Mouse (Mus musculus) ovary, adult 18-20 months (tissue): ENCODE data around the gene Mccc1.

Experiments
- DNase-seq: peaks from one replicate; pipeline ENCODE4 v3.0.0; 2022; ENCODE audit warnings: low spot score, mixed read lengths

Gene Mccc1

GRCm38 (mm10) chr3:35964928-35965327, 35.5 kb downstream of the Mccc1 start:
- no peak for DNase-seq

- DNase-seq = no peak
Measured at GRCm38 (mm10) chr3:35963921-35964320, 36.6 kb downstream of the Mccc1 start.

GRCm38 (mm10) chr3:35963401-35963800, 37.1 kb downstream of the Mccc1 start:
- DNase-seq = no peak

- no peak for DNase-seq
Measured at GRCm38 (mm10) chr3:35962967-35963366, 37.5 kb downstream of the Mccc1 start.

DNA sequence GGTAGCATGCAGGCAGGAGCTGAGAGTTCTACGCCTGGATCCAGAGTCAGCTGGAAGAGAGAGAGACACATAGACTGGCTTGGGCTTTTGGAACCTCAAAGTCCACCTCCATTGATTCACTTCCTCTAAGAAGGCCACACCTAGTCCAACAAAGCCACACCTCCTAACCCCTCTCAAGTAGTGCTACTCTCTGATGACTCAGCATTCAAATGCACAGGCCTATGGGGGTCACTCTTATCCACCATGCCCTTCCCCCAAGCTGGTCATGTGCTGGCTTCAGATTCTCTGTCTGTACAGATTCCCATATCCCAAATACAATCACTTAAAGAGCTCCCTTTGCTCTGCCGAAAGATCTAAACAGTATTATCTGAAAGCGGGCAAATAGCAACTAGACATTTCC, 43.2 kb downstream of the Mccc1 start:
- DNase-seq = no peak

GRCm38 (mm10) chr3:35954901-35955575, 45.4 kb downstream of the Mccc1 start:
- no peak for DNase-seq

GRCm38 (mm10) chr3:35953816-35954215, 46.7 kb downstream of the Mccc1 start:
- DNase-seq = no peak

DNA sequence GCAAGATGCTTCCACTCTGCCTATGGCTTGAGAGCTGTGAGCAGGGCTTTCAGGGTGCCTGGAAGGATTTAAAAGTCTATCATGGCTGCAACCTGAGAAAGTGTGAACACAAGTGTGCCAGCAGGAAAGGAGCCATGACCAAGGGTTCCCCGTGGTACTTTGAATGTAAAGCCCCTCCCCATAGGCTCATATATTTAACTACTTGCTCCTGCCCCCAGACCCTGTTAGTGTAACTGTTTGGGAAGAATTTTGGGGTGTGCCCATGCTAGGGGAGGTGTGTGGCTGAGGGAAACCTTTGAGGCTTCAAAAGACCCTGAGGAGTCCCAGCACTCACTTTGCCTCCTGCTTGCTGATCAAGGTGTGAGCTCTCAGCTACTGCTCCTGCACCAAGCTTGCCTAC, 47.3 kb downstream of the Mccc1 start:
- no peak for DNase-seq

GRCm38 (mm10) chr3:35948197-35948596, 52.3 kb downstream of the Mccc1 start:
- no peak for DNase-seq

DNA sequence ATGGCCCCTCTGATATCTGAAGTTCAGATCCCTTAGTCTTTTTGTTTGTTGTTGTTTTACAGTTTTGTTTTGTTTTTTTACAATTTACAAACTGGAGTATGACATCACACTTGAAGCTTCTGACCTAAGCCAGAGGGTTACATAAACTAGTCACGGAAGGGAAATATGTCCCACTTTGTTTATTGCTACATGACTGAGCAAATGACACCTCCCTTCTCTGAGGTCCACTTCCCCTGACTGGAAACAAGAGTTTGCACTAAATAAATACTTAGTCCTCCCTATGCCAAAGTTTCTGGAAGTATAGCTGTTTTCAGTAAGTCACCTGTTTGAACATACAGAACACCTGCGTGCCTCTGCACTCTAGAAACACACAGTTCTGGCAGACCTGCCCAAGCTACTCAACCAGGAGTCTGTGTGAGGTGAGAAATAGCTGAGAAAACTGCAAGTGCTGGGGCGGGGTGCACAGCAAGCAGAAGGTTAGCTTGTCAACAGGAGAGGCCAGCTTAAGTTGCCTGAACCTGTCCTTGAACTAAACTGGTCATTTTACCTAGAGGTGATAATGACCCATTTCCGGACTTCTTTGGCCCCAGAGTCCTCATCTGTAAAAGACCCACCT, 59.9 kb downstream of the Mccc1 start:
- DNase-seq = no peak

- DNase-seq = no peak
Measured at GRCm38 (mm10) chr3:35940047-35940446, 60.4 kb downstream of the Mccc1 start.

GRCm38 (mm10) chr3:35937345-35937744, 63.1 kb downstream of the Mccc1 start, which contains the start of gene Dcun1d1:
Gene Dcun1d1, minus strand, starts transcription at chr3:35937445.
- DNase-seq = no peak

- no peak for DNase-seq
Measured at GRCm38 (mm10) chr3:35933405-35933777, 67.1 kb downstream of the Mccc1 start.

- peak; percentile 77 for DNase-seq
Measured at GRCm38 (mm10) chr3:35932735-35933404, 67.6 kb downstream of the Mccc1 start.

DNA sequence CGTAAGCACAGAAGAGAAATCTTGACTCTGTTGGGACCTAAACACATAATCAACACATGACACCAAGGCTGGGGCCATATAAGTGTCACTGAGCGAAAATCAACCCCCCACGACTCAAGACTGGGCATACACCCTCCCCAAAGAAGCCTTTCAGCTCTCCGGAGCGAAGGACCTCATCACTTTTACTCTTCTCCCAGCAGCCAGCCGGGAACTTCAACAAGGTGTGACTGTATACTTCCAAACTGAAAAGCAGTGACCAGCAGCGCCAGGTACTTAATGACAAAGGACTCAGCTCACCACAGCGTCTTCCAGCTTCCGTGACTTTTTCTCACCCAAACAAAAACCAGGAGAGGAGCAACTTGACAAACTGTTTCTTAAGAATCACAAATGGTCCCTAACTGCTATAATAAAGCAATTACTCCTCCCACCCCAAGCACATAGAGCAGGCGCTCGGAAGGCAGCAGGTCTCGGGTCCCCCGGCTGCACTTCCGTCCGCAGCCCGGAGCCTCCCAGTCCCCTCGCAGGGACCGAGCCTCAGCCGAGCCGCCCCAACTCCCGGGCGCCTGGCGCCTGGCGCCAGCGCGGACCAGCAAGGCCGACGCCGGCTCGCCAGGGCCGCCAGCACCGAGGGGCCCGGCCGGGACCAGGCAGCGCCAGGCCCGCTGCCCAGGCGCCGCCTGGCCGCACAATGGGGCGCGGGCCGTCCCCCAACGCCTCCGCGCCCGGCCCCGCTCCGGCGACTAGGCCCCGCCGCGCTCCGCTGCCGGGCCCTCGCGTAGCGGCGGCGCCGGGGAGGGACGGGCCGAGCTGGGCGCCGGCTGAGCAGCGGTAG, 68.4 kb downstream of the Mccc1 start:
- peak; percentile 16 for DNase-seq

DNA sequence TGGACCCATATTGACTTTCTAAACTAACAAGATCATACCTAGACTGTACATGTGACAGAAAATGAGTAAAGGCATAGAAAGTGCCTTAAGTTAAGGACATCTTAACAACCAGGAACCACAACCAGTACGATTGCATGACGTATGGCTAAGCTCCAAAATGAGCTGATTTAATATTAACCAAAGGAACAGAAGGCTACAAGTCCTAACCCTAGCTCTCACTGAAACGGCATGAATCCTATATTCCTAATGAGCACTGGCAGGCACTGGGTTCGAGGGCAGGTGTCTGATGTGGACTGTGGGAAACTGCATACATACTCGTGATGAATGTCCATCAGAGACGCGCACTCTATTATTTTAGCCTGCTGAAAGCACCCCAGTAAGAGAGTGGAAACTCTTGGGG, 69.1 kb downstream of the Mccc1 start:
- DNase-seq = no peak

DNA sequence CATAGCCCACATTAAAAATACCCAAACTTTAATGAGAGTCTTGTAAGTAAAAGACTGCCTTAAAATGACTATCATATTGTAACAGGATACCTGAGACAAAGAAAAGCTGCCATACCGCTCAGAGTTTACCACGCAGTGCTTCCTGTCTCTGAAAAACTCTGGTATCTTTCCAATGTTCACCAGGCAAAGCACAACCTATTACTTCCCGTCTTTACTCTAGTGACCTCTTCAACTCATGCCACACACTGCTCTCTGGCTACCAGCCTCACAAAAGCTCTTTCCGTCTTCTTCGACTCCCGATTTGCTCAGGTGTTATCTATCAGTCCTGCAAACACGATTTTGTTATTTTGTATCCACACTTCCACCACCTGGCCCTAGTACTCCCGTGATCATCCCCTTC, 70.6 kb downstream of the Mccc1 start:
- no peak for DNase-seq

DNA sequence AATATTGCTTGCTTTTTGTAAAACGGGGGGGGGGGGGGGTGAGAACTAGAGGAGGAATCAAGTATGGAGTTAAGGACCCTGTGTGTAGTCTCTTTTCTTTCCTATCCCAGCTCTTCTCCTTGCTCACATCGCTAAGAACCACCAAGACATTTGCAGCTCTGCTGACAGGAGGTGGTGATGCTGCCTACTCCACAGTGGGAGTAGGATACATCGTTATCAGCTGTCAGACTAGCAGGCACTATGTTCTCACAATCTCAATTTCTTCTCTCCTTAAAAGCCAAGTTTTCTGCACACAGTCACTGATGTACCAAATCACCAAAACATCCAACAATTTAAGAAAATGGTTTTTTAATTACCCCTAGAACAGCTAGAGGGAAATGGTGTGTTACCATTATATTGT, 71.1 kb downstream of the Mccc1 start:
- DNase-seq = no peak

DNA sequence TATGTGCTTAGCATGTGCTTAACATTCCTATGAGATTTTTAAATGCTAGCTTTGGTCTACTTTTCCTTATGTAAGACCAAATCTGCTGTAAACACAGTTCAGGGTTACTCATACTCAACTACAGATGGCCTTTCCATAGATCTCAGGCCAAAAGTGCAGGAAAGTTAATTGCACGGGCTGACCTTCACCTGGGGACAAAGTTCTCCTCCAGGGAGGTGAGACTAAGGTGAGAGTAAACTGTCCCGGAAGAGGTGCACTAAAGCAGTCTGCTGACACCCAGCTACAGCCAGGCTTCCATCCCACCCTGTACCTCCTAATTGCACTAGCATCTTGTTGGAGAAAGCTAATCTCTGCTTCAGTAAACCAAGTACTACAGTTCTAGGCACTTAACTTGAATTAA, 74.6 kb downstream of the Mccc1 start:
- DNase-seq = no peak

- DNase-seq = no peak
Measured at GRCm38 (mm10) chr3:35924007-35924406, 76.5 kb downstream of the Mccc1 start.

DNA sequence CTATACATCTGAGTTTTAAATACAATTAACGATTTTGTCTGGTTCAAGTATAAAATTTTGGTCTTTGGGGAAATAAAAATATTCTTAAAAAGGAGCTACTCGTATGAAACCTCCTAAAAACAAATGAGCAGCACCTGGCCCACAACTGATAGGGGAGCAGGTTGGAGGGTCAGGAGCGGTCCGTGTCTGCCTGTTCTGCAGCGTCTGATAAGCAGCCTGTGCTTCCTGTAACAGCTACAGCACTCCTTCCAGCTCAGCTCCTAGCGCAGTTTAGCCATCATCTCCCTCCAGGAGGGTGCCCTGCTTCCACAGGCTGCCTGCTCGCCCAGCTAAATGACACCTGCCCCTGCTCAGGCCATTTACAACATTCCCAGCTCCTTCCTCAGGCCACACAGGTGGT, 77.0 kb downstream of the Mccc1 start:
- DNase-seq = no peak

- DNase-seq = no peak
Measured at GRCm38 (mm10) chr3:35922522-35922921, 78.0 kb downstream of the Mccc1 start.

GRCm38 (mm10) chr3:35918229-35918628, 82.2 kb downstream of the Mccc1 start:
- peak; percentile 78 for DNase-seq
